Mouse (Mus musculus): ENCODE results near the gene Nrxn2. TPM values are rescaled to one million over a fixed set of nuclear protein-coding genes. Genes with fewer than 3 reads are reported as not detected.
A peak's percentile ranks its signal among the peaks of the same experiment; 100 is the strongest.

Gene Nrxn2
- polyA plus RNA-seq, 1 experiment = 0.09 TPM

- TF ChIP-seq USF1 (IDR thresholded peaks at IDR 0.05; ENCODE audit: low read depth) = no peak
- TF ChIP-seq MYOD1 (IDR thresholded peaks at IDR 0.05; ENCODE audit: control insufficient read depth, insufficient read length, low read depth) = no peak
- no peak for TF ChIP-seq MYOG (IDR thresholded peaks at IDR 0.05; ENCODE audit: control insufficient read depth, extremely low read depth, insufficient read length)
- TF ChIP-seq CEBPB (IDR thresholded peaks at IDR 0.05; ENCODE audit: low read depth) = no peak
- TF ChIP-seq FOSL1 (IDR thresholded peaks at IDR 0.05; ENCODE audit: insufficient read depth, low read length, poor library complexity, severe bottlenecking) = peak; percentile 38
- TF ChIP-seq CTCF (IDR thresholded peaks at IDR 0.05; ENCODE audit: control insufficient read depth, insufficient read depth, insufficient read length) = no peak
- TF ChIP-seq MAX (IDR thresholded peaks at IDR 0.05) = peak; percentile 20
- Histone ChIP-seq H3K27me3 (ENCODE audit: control insufficient read depth, insufficient read depth, insufficient read length) (peaks cover 56% of the 10 kb centered on the region), H3K79me3 (ENCODE audit: low read depth) (no peaks in the 10 kb centered on the region), H3K79me2 (ENCODE audit: control insufficient read depth, insufficient read depth) (no peaks in the 10 kb centered on the region), H3K36me3 (ENCODE audit: control insufficient read depth, insufficient read depth) (no peaks in the 10 kb centered on the region), H3K4me3 (ENCODE audit: insufficient read depth, poor library complexity, severe bottlenecking) (no peak overlapping the region), H3ac (ENCODE audit: control insufficient read depth, insufficient read length, low read depth) (no peak overlapping the region)
Observed at GRCm38 (mm10) chr19:6503926-6504655, 85.6 kb downstream of the Nrxn2 start.

- Histone ChIP-seq H3K36me3 (ENCODE audit: control insufficient read depth, insufficient read depth) (no peaks in the 10 kb centered on the region), H3K79me2 (ENCODE audit: control insufficient read depth, insufficient read depth) (no peaks in the 10 kb centered on the region), H3K27me3 (ENCODE audit: control insufficient read depth, insufficient read depth, insufficient read length) (peaks cover 54% of the 10 kb centered on the region), H3K4me3 (ENCODE audit: insufficient read depth, poor library complexity, severe bottlenecking) (no peak overlapping the region), H3K79me3 (ENCODE audit: low read depth) (no peaks in the 10 kb centered on the region), H3ac (ENCODE audit: control insufficient read depth, insufficient read length, low read depth) (no peak overlapping the region)
- TF ChIP-seq MYOD1 (IDR thresholded peaks at IDR 0.05; ENCODE audit: control insufficient read depth, insufficient read length, low read depth) (no peak), FOSL1 (IDR thresholded peaks at IDR 0.05; ENCODE audit: insufficient read depth, low read length, poor library complexity, severe bottlenecking) (no peak), CEBPB (IDR thresholded peaks at IDR 0.05; ENCODE audit: low read depth) (no peak)
Observed at GRCm38 (mm10) chr19:6504656-6505045, 86.1 kb downstream of the Nrxn2 start.

DNA sequence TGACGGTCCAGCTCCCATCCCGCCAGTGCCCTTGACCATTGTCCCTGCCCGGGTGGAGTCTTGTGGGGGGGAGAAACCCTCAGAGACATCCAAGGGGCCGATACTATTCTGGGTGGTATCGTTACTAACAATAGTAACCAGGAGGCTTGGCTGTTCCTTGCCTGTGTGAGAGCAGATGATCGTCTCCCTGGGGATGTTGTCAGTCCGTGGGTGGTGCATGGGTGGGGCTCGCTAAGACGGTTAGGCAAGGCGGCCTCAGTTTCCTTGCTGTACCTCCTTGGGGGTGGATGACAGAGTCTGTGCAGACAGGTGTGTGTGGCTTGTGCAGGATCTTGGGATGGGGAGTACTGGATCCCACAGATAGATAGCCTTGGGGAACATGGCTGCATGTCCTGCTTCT, 88.9 kb downstream of the Nrxn2 start:
- Histone ChIP-seq H3K27me3 (ENCODE audit: control insufficient read depth, insufficient read depth, insufficient read length) (peaks cover 57% of the 10 kb centered on the region), H3K79me2 (ENCODE audit: control insufficient read depth, insufficient read depth) (no peaks in the 10 kb centered on the region), H3K79me3 (ENCODE audit: low read depth) (no peaks in the 10 kb centered on the region), H3K36me3 (ENCODE audit: control insufficient read depth, insufficient read depth) (no peaks in the 10 kb centered on the region), H3ac (ENCODE audit: control insufficient read depth, insufficient read length, low read depth) (no peak overlapping the region), H3K4me3 (ENCODE audit: insufficient read depth, poor library complexity, severe bottlenecking) (no peak overlapping the region)
- TF ChIP-seq MYOD1 (IDR thresholded peaks at IDR 0.05; ENCODE audit: control insufficient read depth, insufficient read length, low read depth) (no peak), MYOG (IDR thresholded peaks at IDR 0.05; ENCODE audit: control insufficient read depth, extremely low read depth, insufficient read length) (no peak), USF1 (IDR thresholded peaks at IDR 0.05; ENCODE audit: low read depth) (no peak), MAX (IDR thresholded peaks at IDR 0.05) (no peak), CTCF (IDR thresholded peaks at IDR 0.05; ENCODE audit: control insufficient read depth, insufficient read depth, insufficient read length) (no peak), FOSL1 (IDR thresholded peaks at IDR 0.05; ENCODE audit: insufficient read depth, low read length, poor library complexity, severe bottlenecking) (no peak), CEBPB (IDR thresholded peaks at IDR 0.05; ENCODE audit: low read depth) (no peak)

GRCm38 (mm10) chr19:6509881-6510280, 91.3 kb downstream of the Nrxn2 start:
- H3K79me2 ChIP-seq (ENCODE audit: control insufficient read depth, insufficient read depth) = no peaks in the 10 kb centered on the region
- no peak overlapping the region for H3ac ChIP-seq (ENCODE audit: control insufficient read depth, insufficient read length, low read depth)
- TF ChIP-seq MYOG (IDR thresholded peaks at IDR 0.05; ENCODE audit: control insufficient read depth, extremely low read depth, insufficient read length) (no peak), FOSL1 (IDR thresholded peaks at IDR 0.05; ENCODE audit: insufficient read depth, low read length, poor library complexity, severe bottlenecking) (no peak)
- peaks cover 73% of the 10 kb centered on the region for H3K27me3 ChIP-seq (ENCODE audit: control insufficient read depth, insufficient read depth, insufficient read length)
- no peaks in the 10 kb centered on the region for H3K79me3 ChIP-seq (ENCODE audit: low read depth)
- H3K4me3 ChIP-seq (ENCODE audit: insufficient read depth, poor library complexity, severe bottlenecking) = no peak overlapping the region
- H3K36me3 ChIP-seq (ENCODE audit: control insufficient read depth, insufficient read depth) = no peaks in the 10 kb centered on the region

DNA sequence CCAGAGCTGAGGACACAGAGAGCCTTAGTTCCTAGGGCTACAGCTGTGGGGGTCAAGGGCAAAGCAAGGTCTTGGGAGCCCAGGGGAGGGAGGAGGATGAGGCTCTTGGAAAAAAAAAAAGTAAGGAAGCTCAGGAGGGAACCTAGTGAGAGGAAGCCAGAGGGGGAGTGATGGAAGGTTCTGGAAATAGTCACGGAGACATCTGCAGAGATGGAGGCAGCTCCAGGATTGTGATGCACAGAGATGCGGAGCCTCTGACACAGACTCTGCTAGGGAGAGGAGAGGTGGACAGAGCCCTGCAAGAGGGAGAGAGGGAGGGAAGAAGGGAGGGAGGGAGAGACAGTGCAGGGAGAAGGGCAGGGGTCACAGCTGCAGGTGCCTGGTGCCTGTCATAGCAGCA, 92.0 kb downstream of the Nrxn2 start:
- no peak overlapping the region for H3ac ChIP-seq (ENCODE audit: control insufficient read depth, insufficient read length, low read depth)
- H3K36me3 ChIP-seq (ENCODE audit: control insufficient read depth, insufficient read depth) = no peaks in the 10 kb centered on the region
- peaks cover 75% of the 10 kb centered on the region for H3K27me3 ChIP-seq (ENCODE audit: control insufficient read depth, insufficient read depth, insufficient read length)
- no peak for TF ChIP-seq MYOG (IDR thresholded peaks at IDR 0.05; ENCODE audit: control insufficient read depth, extremely low read depth, insufficient read length)
- no peaks in the 10 kb centered on the region for H3K79me2 ChIP-seq (ENCODE audit: control insufficient read depth, insufficient read depth)
- H3K79me3 ChIP-seq (ENCODE audit: low read depth) = no peaks in the 10 kb centered on the region
- H3K4me3 ChIP-seq (ENCODE audit: insufficient read depth, poor library complexity, severe bottlenecking) = no peak overlapping the region

GRCm38 (mm10) chr19:6513389-6514139, 95.0 kb downstream of the Nrxn2 start:
- Histone ChIP-seq H3K4me3 (ENCODE audit: insufficient read depth, poor library complexity, severe bottlenecking) (no peak overlapping the region), H3ac (ENCODE audit: control insufficient read depth, insufficient read length, low read depth) (no peak overlapping the region), H3K79me2 (ENCODE audit: control insufficient read depth, insufficient read depth) (no peaks in the 10 kb centered on the region), H3K36me3 (ENCODE audit: control insufficient read depth, insufficient read depth) (no peaks in the 10 kb centered on the region), H3K79me3 (ENCODE audit: low read depth) (no peaks in the 10 kb centered on the region), H3K27me3 (ENCODE audit: control insufficient read depth, insufficient read depth, insufficient read length) (peaks cover 70% of the 10 kb centered on the region)
- TF ChIP-seq USF1 (IDR thresholded peaks at IDR 0.05; ENCODE audit: low read depth) (no peak), FOSL1 (IDR thresholded peaks at IDR 0.05; ENCODE audit: insufficient read depth, low read length, poor library complexity, severe bottlenecking) (no peak), MAX (IDR thresholded peaks at IDR 0.05) (no peak), MYOG (IDR thresholded peaks at IDR 0.05; ENCODE audit: control insufficient read depth, extremely low read depth, insufficient read length) (no peak), CEBPB (IDR thresholded peaks at IDR 0.05; ENCODE audit: low read depth) (no peak), CTCF (IDR thresholded peaks at IDR 0.05; ENCODE audit: control insufficient read depth, insufficient read depth, insufficient read length) (no peak), MYOD1 (IDR thresholded peaks at IDR 0.05; ENCODE audit: control insufficient read depth, insufficient read length, low read depth) (no peak)
